Mouse (Mus musculus) forebrain, embryonic 10.5 days (tissue): ENCODE measurements around the gene Crygs. TPM values are rescaled to one million over a fixed set of nuclear protein-coding genes. Genes with fewer than 3 reads are reported as not detected.

Source experiments
- DNase-seq: peaks from one replicate; pipeline ENCODE4 v3.0.0-alpha.2; 2017; ENCODE audit warnings: low spot score; ENCODE audit errors: extremely low spot score
- H3K27ac ChIP-seq: fragments of 300-500 bp; sonication (generic); 2 replicates; pipeline ENCODE4 v1.5.1; 2016; ENCODE audit warnings: mild to moderate bottlenecking
- H3K27me3 ChIP-seq: fragments of 300-500 bp; sonication (generic); 2 replicates; pipeline ENCODE4 v1.6.1; 2016; ENCODE audit warnings: mild to moderate bottlenecking; ENCODE audit not compliant: poor library complexity, severe bottlenecking
- H3K36me3 ChIP-seq: fragments of 300-500 bp; sonication (generic); replicated peaks from 2 replicates; pipeline ENCODE4 v1.6.1; 2016; ENCODE audit warnings: mild to moderate bottlenecking, moderate library complexity
- H3K4me1 ChIP-seq: fragments of 300-500 bp; sonication (generic); 2 replicates; pipeline ENCODE4 v1.6.1; 2016
- H3K4me3 ChIP-seq: fragments of 300-500 bp; sonication (generic); 2 replicates; pipeline ENCODE4 v1.5.1; 2016; ENCODE audit warnings: mild to moderate bottlenecking, moderate library complexity
- H3K9me3 ChIP-seq: fragments of 300-500 bp; sonication (generic); 2 replicates; pipeline ENCODE4 v1.6.1; 2016; ENCODE audit warnings: mild to moderate bottlenecking, moderate library complexity
- WGBS: fragments of 180-500 bp; shearing (Covaris S2); methylation state at CpG from one replicate; pipeline ENCODE4 v1.1.7; 2016; 5-methylcytosine and 5-hydroxymethylcytosine counted together
- polyA plus RNA-seq: library from polyadenylated mRNA; unstranded; fragments of >200 nt; fragmentation: Nextera tagmentation; extraction: Ambion mirVana; gene quantifications from 2 replicates; pipeline ENCODE4 v1.2.1, GENCODE M21; 2016

Crygs gene
- polyA plus RNA-seq, 1 experiment from 2014 or later: not detected

DNA sequence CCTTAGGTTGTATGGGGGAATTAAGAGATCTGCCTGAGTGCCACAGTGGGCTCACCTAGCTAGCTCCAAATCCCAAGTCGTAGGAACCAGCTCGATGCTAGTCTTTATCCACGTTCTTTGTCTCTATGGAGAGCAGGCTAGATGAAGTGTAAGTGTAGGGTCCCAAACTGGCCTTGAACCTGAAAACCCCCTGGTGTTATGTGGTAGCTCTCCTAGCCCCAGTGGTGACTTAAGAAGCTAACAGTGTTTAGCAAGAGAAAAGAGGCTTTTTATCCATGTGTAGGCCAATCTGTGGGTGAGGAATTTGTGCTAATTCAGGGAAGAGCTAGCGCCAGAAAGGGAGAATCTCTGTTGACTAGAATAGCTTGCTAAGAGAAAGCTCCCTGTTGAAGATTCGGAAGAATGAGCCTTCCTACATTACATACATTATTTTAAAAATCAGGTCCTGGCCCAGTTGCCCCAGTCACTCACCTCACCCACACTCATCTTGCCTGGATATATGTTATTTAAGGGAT, 35.8 kb downstream of the Crygs start:
- H3K4me3 ChIP-seq: no peak overlapping the region
- no peak for DNase-seq
- no peaks in the 10 kb centered on the region for H3K9me3 ChIP-seq
- WGBS: 64% methylated on average over 5 of the region's 5 CpGs
- H3K36me3 ChIP-seq: no peaks in the 10 kb centered on the region
- 0 out of 2 replicates have a peak, but pooled peaks cover 6% of the 10 kb centered on the region for H3K4me1 ChIP-seq
- no peaks in the 10 kb centered on the region for H3K27me3 ChIP-seq
- H3K27ac ChIP-seq: no peak overlapping the region

DNA sequence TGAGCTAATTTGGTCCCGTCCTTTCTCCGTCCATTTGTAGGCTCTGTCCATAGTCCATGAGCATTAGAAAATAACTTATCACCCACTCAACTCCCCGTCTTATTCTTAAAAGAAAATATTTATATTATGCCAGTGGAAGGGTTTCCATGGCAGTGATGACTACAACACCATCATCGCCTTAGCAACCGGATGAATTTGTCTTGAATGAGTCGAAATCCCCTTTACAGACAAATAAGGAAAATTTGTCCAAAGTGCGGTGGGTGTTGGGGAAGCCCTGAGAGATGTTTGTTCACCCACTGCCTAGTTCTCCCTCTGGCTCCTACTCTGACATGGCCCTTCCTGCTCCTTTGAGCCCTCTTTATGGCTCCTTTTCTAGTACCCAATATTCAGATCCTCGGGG, 42.7 kb downstream of the Crygs start:
- no peak overlapping the region for H3K27ac ChIP-seq
- 92% methylated on average over 8 of the region's 8 CpGs for WGBS

DNA sequence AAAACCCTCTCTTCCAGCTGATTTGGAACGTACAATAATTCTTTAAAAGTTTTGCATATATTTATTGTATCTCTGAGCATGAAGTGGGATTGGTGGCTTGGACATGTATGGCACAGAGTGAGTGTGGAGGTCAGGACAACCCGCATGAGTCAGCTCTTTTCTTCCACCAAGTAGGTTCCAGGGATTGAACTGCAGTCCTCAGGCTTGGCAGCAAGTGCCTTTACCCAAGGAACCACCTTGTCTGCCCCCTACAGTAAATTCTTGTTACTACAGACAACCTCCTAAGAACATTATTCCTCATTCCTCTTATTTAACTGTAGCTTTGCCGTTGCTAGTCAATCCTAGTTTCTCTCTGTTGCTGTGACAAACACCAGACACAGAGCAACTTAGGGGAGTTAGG, 44.0 kb downstream of the Crygs start:
- WGBS: 92% methylated on average over 3 of the region's 3 CpGs
- no peaks in the 10 kb centered on the region for H3K36me3 ChIP-seq
- H3K4me3 ChIP-seq: no peak overlapping the region
- no peaks in the 10 kb centered on the region for H3K27me3 ChIP-seq
- no peak overlapping the region for H3K27ac ChIP-seq
- H3K9me3 ChIP-seq: no peaks in the 10 kb centered on the region
- no peak for DNase-seq
- H3K4me1 ChIP-seq: no peaks in the 10 kb centered on the region

More for the DNA sequence above, 42.7 kb downstream of the Crygs start:
- Histone ChIP-seq H3K27me3 (no peaks in the 10 kb centered on the region), H3K9me3 (no peaks in the 10 kb centered on the region), H3K4me1 (0 out of 2 replicates have a peak, but pooled peaks cover 3% of the 10 kb centered on the region), H3K36me3 (no peaks in the 10 kb centered on the region), H3K4me3 (no peak overlapping the region)
- no peak for DNase-seq

DNA sequence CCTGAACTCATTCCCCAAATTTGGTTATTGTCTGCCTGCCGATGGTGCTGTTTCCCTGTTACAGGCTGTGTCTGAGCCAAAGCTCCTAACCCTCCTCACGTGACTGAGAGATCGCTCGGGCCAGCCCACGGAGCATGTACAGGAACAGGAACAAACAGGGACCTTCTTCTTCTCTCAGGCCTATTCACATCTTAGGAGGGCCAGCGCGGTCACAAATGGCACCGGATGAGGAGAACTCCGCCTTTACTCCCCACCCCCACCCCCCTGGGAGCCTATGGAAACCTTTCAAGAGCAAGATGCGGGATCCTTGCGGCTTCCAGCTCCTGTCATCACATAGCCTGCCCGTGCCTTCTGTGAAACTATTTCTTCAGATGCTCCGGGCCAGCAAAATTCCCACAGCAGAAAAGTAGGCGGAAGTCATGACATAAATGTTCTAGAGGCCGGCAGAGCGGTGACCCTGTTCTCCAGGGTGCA, 44.6 kb downstream of the Crygs start:
- Histone ChIP-seq H3K9me3 (no peaks in the 10 kb centered on the region), H3K4me1 (no peaks in the 10 kb centered on the region), H3K36me3 (no peaks in the 10 kb centered on the region), H3K4me3 (no peak overlapping the region), H3K27ac (no peak overlapping the region), H3K27me3 (no peaks in the 10 kb centered on the region)
- WGBS: 84% methylated on average over 16 of the region's 16 CpGs
- no peak for DNase-seq

DNA sequence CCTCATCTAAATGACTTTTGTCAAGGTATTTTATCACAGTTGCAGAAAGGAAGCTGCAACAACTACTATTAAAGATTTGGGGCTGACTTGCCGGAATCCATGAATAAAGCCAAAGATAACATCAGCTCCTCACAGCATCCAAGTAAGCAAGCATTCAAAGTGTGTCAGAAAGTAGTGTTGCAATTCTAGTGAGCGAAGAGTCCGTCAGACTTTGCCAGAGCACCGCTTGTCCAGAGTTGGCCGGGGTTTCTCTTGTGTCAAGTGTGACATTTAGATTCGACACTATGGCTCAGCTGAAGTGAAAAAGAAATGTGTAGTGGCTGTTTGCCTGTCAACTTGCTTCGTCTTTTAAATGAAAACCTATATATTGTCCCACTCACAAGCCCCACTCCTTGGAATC, 45.8 kb downstream of the Crygs start:
- WGBS: 95% methylated on average over 7 of the region's 7 CpGs
- Histone ChIP-seq H3K4me1 (no peaks in the 10 kb centered on the region), H3K27ac (no peak overlapping the region), H3K4me3 (no peak overlapping the region), H3K36me3 (no peaks in the 10 kb centered on the region), H3K9me3 (peaks cover 2% of the 10 kb centered on the region; the same call in 1 of the 2 replicates), H3K27me3 (no peaks in the 10 kb centered on the region)
- no peak for DNase-seq

Other genes starting within 250 kb of the Crygs start
- gene Dgkg, start 154.4 kb downstream of the Crygs start, polyA plus RNA-seq: 0.07 and 0.15 TPM in 2 replicates
- gene Tbccd1, start 46.1 kb upstream of the Crygs start, polyA plus RNA-seq: 35.3 and 36.0 TPM in 2 replicates
- 92.2 and 93.8 TPM in 2 replicates for gene Dnajb11, start 46.3 kb upstream of the Crygs start, polyA plus RNA-seq
- not detected in 2 replicates for gene Ahsg, start 79.7 kb upstream of the Crygs start, polyA plus RNA-seq
- 0.15 TPM in 1 of 2 replicates, not detected in the other for gene Fetub, start 106.8 kb upstream of the Crygs start, polyA plus RNA-seq
- not detected in 2 replicates for gene Hrg, start 139.5 kb upstream of the Crygs start, polyA plus RNA-seq
- not detected in 2 replicates for gene Kng2, start 217.9 kb upstream of the Crygs start, polyA plus RNA-seq
- gene Kng1, start 246.3 kb upstream of the Crygs start, polyA plus RNA-seq: not detected in 2 replicates